Mouse (Mus musculus): Measurements from ENCODE around the gene 1810037I17Rik.

The 1810037I17Rik gene

GRCm38 (mm10) chr3:122924009-122924914 lies at the start of gene 1810037I17Rik:
Gene 1810037I17Rik, plus strand, starts transcription at chr3:122924203.
- in situ Hi-C loops (cut with MboI, MseI) = loop anchor here (10.0 kb wide), 1 partner anchor 199 kb away; the partner anchor contains the start of gene Pde5a

GRCm38 (mm10) chr3:122876870-122877269 lies 47.1 kb upstream of the 1810037I17Rik start:
- in situ Hi-C loops (cut with MboI, MseI) = no loop called here

GRCm38 (mm10) chr3:122877543-122877942 lies 46.5 kb upstream of the 1810037I17Rik start:
- in situ Hi-C loops (cut with MboI, MseI) = no loop called here

GRCm38 (mm10) chr3:122878705-122879315 lies 45.2 kb upstream of the 1810037I17Rik start:
- in situ Hi-C loops (cut with MboI, MseI) = no loop called here

- in situ Hi-C loops (cut with MboI, MseI) = no loop called here
Measured at GRCm38 (mm10) chr3:122887505-122888301, 36.3 kb upstream of the 1810037I17Rik start.

- in situ Hi-C loops (cut with MboI, MseI) = no loop called here
Measured at GRCm38 (mm10) chr3:122888371-122888819, 35.6 kb upstream of the 1810037I17Rik start.

- in situ Hi-C loops (cut with MboI, MseI) = no loop called here
Measured at GRCm38 (mm10) chr3:122894772-122895171, 29.2 kb upstream of the 1810037I17Rik start, which contains the start of gene Fabp2. Gene Fabp2, plus strand, starts transcription at chr3:122895072.

GRCm38 (mm10) chr3:122895189-122895731 lies 28.7 kb upstream of the 1810037I17Rik start:
- in situ Hi-C loops (cut with MboI, MseI) = no loop called here

GRCm38 (mm10) chr3:122898254-122898653 lies 25.7 kb upstream of the 1810037I17Rik start:
- in situ Hi-C loops (cut with MboI, MseI) = no loop called here

- in situ Hi-C loops (cut with MboI, MseI) = loop anchor here (5.0 kb wide), 1 partner anchor 262 kb away; no protein-coding TSS in a partner anchor
Measured at GRCm38 (mm10) chr3:122903746-122904433, 20.1 kb upstream of the 1810037I17Rik start.

- in situ Hi-C loops (cut with MboI, MseI) = no loop called here
Measured at GRCm38 (mm10) chr3:122907841-122908240, 16.2 kb upstream of the 1810037I17Rik start.

- in situ Hi-C loops (cut with MboI, MseI) = no loop called here
Measured at GRCm38 (mm10) chr3:122915493-122915892, 8.5 kb upstream of the 1810037I17Rik start.

GRCm38 (mm10) chr3:122916191-122916680 lies 7.8 kb upstream of the 1810037I17Rik start:
- in situ Hi-C loops (cut with MboI, MseI) = no loop called here

- in situ Hi-C loops (cut with MboI, MseI) = no loop called here
Measured at GRCm38 (mm10) chr3:122918672-122919071, 5.3 kb upstream of the 1810037I17Rik start.

- in situ Hi-C loops (cut with MboI, MseI) = no loop called here
Measured at GRCm38 (mm10) chr3:122919260-122919659, 4.7 kb upstream of the 1810037I17Rik start, which contains the start of gene Gm10959. Gene Gm10959, minus strand, starts transcription at chr3:122919360.

- in situ Hi-C loops (cut with MboI, MseI) = loop anchor here (10.0 kb wide), 1 partner anchor 196 kb away; the partner anchor contains the start of gene Pde5a
Measured at GRCm38 (mm10) chr3:122920572-122921435, 3.2 kb upstream of the 1810037I17Rik start.

- in situ Hi-C loops (cut with MboI, MseI) = loop anchor here (10.0 kb wide), 1 partner anchor 197 kb away; the partner anchor contains the start of gene Pde5a
Measured at GRCm38 (mm10) chr3:122921676-122922527, 2.1 kb upstream of the 1810037I17Rik start.

GRCm38 (mm10) chr3:122923147-122923546 lies 856 bp upstream of the 1810037I17Rik start:
- in situ Hi-C loops (cut with MboI, MseI) = loop anchor here (10.0 kb wide), 1 partner anchor 198 kb away; the partner anchor contains the start of gene Pde5a
